Comparison of ENCODE assay signal across 20 mouse cellular contexts in the genomic region with DNA sequence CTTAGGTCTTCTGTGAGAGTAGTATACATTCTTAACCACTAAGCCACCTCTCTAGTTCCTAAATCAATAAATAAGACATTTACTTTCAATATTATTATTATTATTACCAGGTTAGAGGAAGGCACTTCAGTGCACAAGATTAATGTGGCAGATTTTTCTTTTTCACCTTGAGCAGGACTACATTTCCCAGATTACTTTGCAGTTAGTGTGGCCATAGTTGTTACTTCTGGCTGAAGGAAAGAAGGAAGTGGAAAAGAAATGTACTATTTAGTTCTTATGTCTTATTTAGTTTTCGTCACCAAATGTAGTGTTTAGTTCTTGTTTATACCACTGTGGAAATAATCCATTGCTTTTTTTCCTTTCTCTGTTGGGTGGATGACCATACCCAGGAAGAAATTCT. TPM values are rescaled to one million over a fixed set of nuclear protein-coding genes. Genes with fewer than 3 reads are reported as not detected.
DNase-seq lines count a peak whose midpoint lies in the region; TF ChIP-seq lines count a peak whose summit lies in the region.
"Had no signal": no experiment of that assay in that cellular context is flagged by ENCODE, and none has a peak within 500 bp of the region (broad histone marks: within the 10 kb centered on the region; RNA-seq: fewer than 3 reads in every experiment).

No protein-coding gene starts in this region.

- DNase-seq in CH12.LX (ENCODE audit: extremely low read depth) (no peak), MEL (ENCODE audit: low read depth, low spot score) (no peak), ZHBTc4 (ENCODE audit: low read depth, low spot score) (peak; percentile 7)
- no peak for DNase-seq in layer of hippocampus, postnatal 14 days (ENCODE audit: low spot score in 2 of 2)
- no peak for DNase-seq in spleen, postnatal 36 days (ENCODE audit: low spot score in 2 of 2)
- DNase-seq: adrenal gland, adult 2 months; adrenal gland, postnatal 10 days; adrenal gland, postnatal 25 days; B cell, adult 2 months; cerebellum, adult 11 months; cerebellum, adult 18-20 months; cerebellum, adult 8-10 months; cerebellum, adult 9-11 months; cerebellum, postnatal 14 days; forebrain, postnatal 0 days had no signal

- no peak overlapping the region for H3K4me2 ChIP-seq in CH12.LX (ENCODE audit: insufficient read depth, low read depth, poor library complexity, severe bottlenecking)
- H3K4me2 ChIP-seq: embryonic facial prominence, embryonic 12.5 days; forebrain, embryonic 13.5 days; forebrain, embryonic 15.5 days had no signal

- H3K27me3 ChIP-seq in CH12.LX (replicated peaks) (peaks cover 8% of the 10 kb centered on the region), MEL (ENCODE audit: control insufficient read depth in 1 of 2, insufficient read depth in 2 of 2, low read length in 2 of 2) (no peaks in the 10 kb centered on the region)
- H3K27me3 ChIP-seq: embryonic facial prominence, embryonic 12.5 days; forebrain, embryonic 13.5 days; forebrain, embryonic 15.5 days had no signal

- H3K27ac ChIP-seq in CH12.LX (ENCODE audit: insufficient read depth, low read depth) (no peak overlapping the region), MEL (ENCODE audit: control insufficient read depth, low read depth, low read length) (no peak overlapping the region)
- H3K27ac ChIP-seq: embryonic facial prominence, embryonic 10.5 days; embryonic facial prominence, embryonic 12.5 days; forebrain, embryonic 13.5 days; forebrain, embryonic 15.5 days had no signal

- TF ChIP-seq EP300 in CH12.LX (IDR thresholded peaks at IDR 0.05; ENCODE audit: low read length), result no peak
- TF ChIP-seq EP300 in MEL (IDR thresholded peaks at IDR 0.05; ENCODE audit: low read depth in 1 of 2, low read length in 2 of 2), result no peak

- H3K9me3 ChIP-seq in CH12.LX (replicated peaks; ENCODE audit: low read length) (no peaks in the 10 kb centered on the region), MEL (replicated peaks; ENCODE audit: insufficient read depth, low read length) (no peaks in the 10 kb centered on the region)
- H3K9me3 ChIP-seq: embryonic facial prominence, embryonic 10.5 days; embryonic facial prominence, embryonic 12.5 days; forebrain, embryonic 13.5 days; forebrain, embryonic 15.5 days; G1E had no signal

- TF ChIP-seq CTCF in CH12.LX (conservative IDR thresholded peaks at IDR 0.05 in 1 of 2, IDR thresholded peaks at IDR 0.05 in 1 of 2; ENCODE audit: low read depth in 2 of 2, low read length in 2 of 2), result no peak
- no peak for TF ChIP-seq CTCF in MEL (IDR thresholded peaks at IDR 0.05 in 2 of 3, conservative IDR thresholded peaks at IDR 0.05 in 1 of 3; ENCODE audit: control insufficient read depth in 1 of 3, insufficient read depth in 1 of 3, low read depth in 2 of 3, low read length in 3 of 3, poor library complexity in 1 of 3, severe bottlenecking in 1 of 3)

- no peak overlapping the region for H3K4me3 ChIP-seq in CH12.LX (replicated peaks in 1 of 3; ENCODE audit: low read depth in 2 of 3, low read length in 2 of 3, poor library complexity in 1 of 3)
- no peak overlapping the region for H3K4me3 ChIP-seq in MEL (ENCODE audit: control insufficient read depth in 1 of 2, insufficient read depth in 1 of 2, low read depth in 2 of 2, low read length in 2 of 2)
- H3K4me3 ChIP-seq: embryonic facial prominence, embryonic 10.5 days; embryonic facial prominence, embryonic 12.5 days; forebrain, embryonic 13.5 days; forebrain, embryonic 15.5 days had no signal

- dilution Hi-C loops in CH12.LX (cut with MboI; ENCODE audit: extremely low pct_ligation_motif_present, extremely low pct_unique_long_range_greater_than_20kb, low sequenced_read_pairs), result no loop called here

- TF ChIP-seq RAD21 in CH12.LX (IDR thresholded peaks at IDR 0.05; ENCODE audit: low read depth, low read length) (no peak), MEL (IDR thresholded peaks at IDR 0.05; ENCODE audit: low read depth, low read length) (no peak)

- TF ChIP-seq POLR2A in CH12.LX (IDR thresholded peaks at IDR 0.05; ENCODE audit: low read depth, low read length) (no peak), MEL (IDR thresholded peaks at IDR 0.05; ENCODE audit: control insufficient read depth in 1 of 2, insufficient read depth in 1 of 2, low read depth in 1 of 2, low read length in 2 of 2, poor library complexity in 1 of 2) (no peak)

- no peaks in the 10 kb centered on the region for H3K4me1 ChIP-seq in CH12.LX (ENCODE audit: control insufficient read depth in 1 of 2, insufficient read depth in 2 of 2)
- H3K4me1 ChIP-seq in MEL (ENCODE audit: control insufficient read depth in 1 of 2, insufficient read depth in 2 of 2, low read length in 2 of 2), result peaks cover 0 to 4% of the 10 kb centered on the region in 2 experiments; a peak in 2 of 4 replicates
- H3K4me1 ChIP-seq: embryonic facial prominence, embryonic 12.5 days had no signal

- in situ Hi-C loops in CH12.LX (cut with MboI; ENCODE audit: low pct_ligation_motif_present, low pct_unique_long_range_greater_than_20kb, low sequenced_read_pairs), result no loop called here

- no peak overlapping the region for H3K9ac ChIP-seq in CH12.LX (ENCODE audit: insufficient read depth, low read depth)
- H3K9ac ChIP-seq in MEL (ENCODE audit: control insufficient read depth, low read depth, low read length, poor library complexity, severe bottlenecking), result no peak overlapping the region
- H3K9ac ChIP-seq: embryonic facial prominence, embryonic 12.5 days; forebrain, embryonic 13.5 days; forebrain, embryonic 15.5 days; forebrain, postnatal 0 days had no signal

- H3K79me2 ChIP-seq in CH12.LX (replicated peaks; ENCODE audit: control insufficient read depth, extremely low read depth, insufficient read depth, poor library complexity, severe bottlenecking) (no peaks in the 10 kb centered on the region), MEL (ENCODE audit: control insufficient read depth, insufficient read depth, low read length, poor library complexity) (no peaks in the 10 kb centered on the region)

- H3K36me3 ChIP-seq in CH12.LX (replicated peaks in 1 of 2; ENCODE audit: control insufficient read depth in 1 of 2, insufficient read depth in 1 of 2, low read length in 1 of 2) (no peaks in the 10 kb centered on the region), MEL (ENCODE audit: control insufficient read depth in 1 of 2, insufficient read depth in 2 of 2, low read length in 2 of 2) (peaks cover 0 to 5% of the 10 kb centered on the region in 2 experiments; a peak in 2 of 4 replicates)
- H3K36me3 ChIP-seq: embryonic facial prominence, embryonic 10.5 days; embryonic facial prominence, embryonic 12.5 days; forebrain, embryonic 15.5 days; G1E had no signal

TF ChIP-seq in CH12.LX, 34 proteins besides CTCF, POLR2A, EP300 and RAD21:
- TF ChIP-seq HCFC1 (IDR thresholded peaks at IDR 0.05; ENCODE audit: low read depth, low read length) (peak; percentile 76), GABPA (IDR thresholded peaks at IDR 0.05; ENCODE audit: insufficient replicate concordance, low read depth, low read length) (no peak), ELF1 (IDR thresholded peaks at IDR 0.05; ENCODE audit: low read depth, low read length) (0 out of 2 replicates have a peak, but pooled peaks have one; percentile 12), ZNF384 (IDR thresholded peaks at IDR 0.05; ENCODE audit: low read depth, low read length) (no peak), USF1 (IDR thresholded peaks at IDR 0.05; ENCODE audit: low read depth, low read length) (no peak)
TF ChIP-seq in CH12.LX: peak in this region for 2.

TF ChIP-seq in MEL, 35 proteins besides CTCF, POLR2A, EP300 and RAD21:
- TF ChIP-seq HCFC1 (IDR thresholded peaks at IDR 0.05; ENCODE audit: low read depth, low read length), result peak; percentile 83
- no peak for TF ChIP-seq MAFK (IDR thresholded peaks at IDR 0.05; ENCODE audit: borderline replicate concordance, low read depth, low read length)

RNA-seq across cellular contexts. Expression of a gene that starts 19.9 kb away (rescaled TPM):
- 2.8 and 3.3 TPM in 2 replicates for total RNA-seq in CH12.LX (2012; rRNA removed)
- 2.7 and 3.0 TPM in 2 replicates for total RNA-seq in CH12.LX (2014; rRNA removed)
- 1.1 and 1.4 TPM in 2 replicates for polyA plus RNA-seq in CH12.LX (2012; ENCODE audit: insufficient read length, low read depth)
- 9.2 and 11.5 TPM in 2 replicates for total RNA-seq in MEL (2012; rRNA removed)
- polyA plus RNA-seq in MEL (2012; ENCODE audit: insufficient read depth in 1 of 2, insufficient read length in 2 of 2, low read depth in 1 of 2, low replicate concordance in 2 of 2, missing spikeins in 1 of 2), result 10 to 100 TPM in 1 of 2 experiments, not detected in 1; 10.4 TPM
- 10 to 100 TPM; 16.0 to 18.4 TPM for total RNA-seq in layer of hippocampus, postnatal 14 days (2021)
